Mouse (Mus musculus) bone marrow macrophage, adult 2 months (primary cell): ENCODE results near the gene Gm4792.

Experiments
- CTCF ChIP-seq: IDR thresholded peaks from 2 replicates; pipeline ENCODE4 v1.5.1; 2012; ENCODE audit warnings: low read depth, mild to moderate bottlenecking, low read length, moderate library complexity
- POLR2A ChIP-seq: IDR thresholded peaks from 2 replicates; pipeline ENCODE4 v1.6.1; 2012; ENCODE audit warnings: mild to moderate bottlenecking, low read depth, low read length, borderline replicate concordance

DNA sequence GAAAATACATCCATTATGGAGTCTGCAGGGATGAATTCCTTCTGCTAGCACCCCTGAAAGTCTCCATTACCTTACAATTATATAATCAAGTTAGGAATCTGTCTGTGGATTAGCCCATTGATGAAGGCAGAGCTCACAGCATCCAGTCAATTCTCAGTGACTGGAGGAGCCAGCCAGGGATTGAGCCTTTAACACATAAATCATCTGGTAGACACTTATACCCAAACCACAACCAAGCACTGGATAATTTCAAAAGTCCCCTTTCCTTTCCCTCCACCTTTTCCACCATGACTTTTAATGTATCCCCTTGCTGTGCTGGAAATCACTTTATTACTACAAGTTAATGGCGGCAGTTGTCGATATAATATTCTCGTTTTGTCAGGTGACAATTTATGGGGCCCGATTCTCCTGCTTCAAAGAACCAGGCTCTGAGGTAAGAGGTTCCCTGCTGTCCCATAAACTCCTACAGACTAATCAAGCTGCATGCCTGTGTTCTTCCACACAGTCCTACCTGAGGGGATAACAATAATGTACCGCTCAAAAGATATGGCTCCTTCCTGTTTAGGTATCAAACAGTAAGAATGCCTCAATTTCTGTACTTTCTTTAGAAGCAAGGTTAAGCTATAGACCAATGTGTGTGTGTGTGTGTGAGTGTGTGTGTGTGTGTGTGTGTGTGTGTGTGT is 2.4 kb downstream of the Gm4792 start:
- no peak for TF ChIP-seq CTCF
- no peak for TF ChIP-seq POLR2A
